Mouse (Mus musculus) heart, postnatal 25 days (tissue): ENCODE data around the gene Kcnb1. TPM values are rescaled to one million over a fixed set of nuclear protein-coding genes. Genes with fewer than 3 reads are reported as not detected.
A peak's percentile ranks its signal among the peaks of the same experiment; 100 is the strongest.

Experiments
- DNase-seq: peaks from one replicate; pipeline ENCODE4 v3.0.0; 2022; ENCODE audit warnings: low spot score
- intact Hi-C: fragments of 180-260 bp; cut with DNase I; formaldehyde crosslinking; loops from one replicate; pipeline ENCODE4 v1.15.1; 2025
- total RNA-seq, 2 experiments: library from RNA; stranded (reverse); gene quantifications; 2 replicates each; pipeline ENCODE4 v1.2.3; 2021

Kcnb1 gene
- total RNA-seq, result 10 to 100 TPM; 40.9 to 47.9 TPM

- intact Hi-C loops, result loop anchor here (2.0 kb wide), 1 partner anchor 21 kb away; no protein-coding TSS in a partner anchor
- peak; percentile 50 for DNase-seq
Observed at GRCm38 (mm10) chr2:167190076-167190399, at the start of gene Kcnb1. Gene Kcnb1 (minus strand): TSS chr2:167190155.

GRCm38 (mm10) chr2:167239262-167239661 is 49.3 kb upstream of the Kcnb1 start:
- no peak for DNase-seq
- intact Hi-C loops, result no loop called here

- intact Hi-C loops, result no loop called here
- DNase-seq, result no peak
Observed at GRCm38 (mm10) chr2:167237224-167237623, 47.3 kb upstream of the Kcnb1 start.

- no peak for DNase-seq
- intact Hi-C loops, result no loop called here
Observed at GRCm38 (mm10) chr2:167236174-167236573, 46.2 kb upstream of the Kcnb1 start.

GRCm38 (mm10) chr2:167235338-167236018 is 45.5 kb upstream of the Kcnb1 start:
- DNase-seq, result peak; percentile 84
- intact Hi-C loops, result no loop called here

- DNase-seq, result no peak
- intact Hi-C loops, result no loop called here
Observed at GRCm38 (mm10) chr2:167233771-167234170, 43.8 kb upstream of the Kcnb1 start.

- DNase-seq, result no peak
- intact Hi-C loops, result no loop called here
Observed at GRCm38 (mm10) chr2:167233009-167233335, 43.0 kb upstream of the Kcnb1 start.

- peak; percentile 63 for DNase-seq
- intact Hi-C loops, result no loop called here
Observed at GRCm38 (mm10) chr2:167232132-167233008, 42.4 kb upstream of the Kcnb1 start.

GRCm38 (mm10) chr2:167230554-167230953 is 40.6 kb upstream of the Kcnb1 start:
- intact Hi-C loops, result no loop called here
- DNase-seq, result no peak

- DNase-seq, result no peak
- intact Hi-C loops, result loop anchor here (5.0 kb wide), 2 partner anchors 192 to 237 kb away; no protein-coding TSS in a partner anchor
Observed at GRCm38 (mm10) chr2:167224937-167225336, 35.0 kb upstream of the Kcnb1 start.

- no peak for DNase-seq
Observed at GRCm38 (mm10) chr2:167224194-167224593, 34.2 kb upstream of the Kcnb1 start.

GRCm38 (mm10) chr2:167222152-167222551 is 32.2 kb upstream of the Kcnb1 start:
- intact Hi-C loops, result loop anchor here (1.0 to 5.0 kb wide), 3 partner anchors 57 to 240 kb away; no protein-coding TSS in a partner anchor

More at GRCm38 (mm10) chr2:167224194-167224593, 34.2 kb upstream of the Kcnb1 start:
- intact Hi-C loops, result loop anchor here (5.0 kb wide), 2 partner anchors 193 to 238 kb away; no protein-coding TSS in a partner anchor

GRCm38 (mm10) chr2:167221159-167221845 is 31.3 kb upstream of the Kcnb1 start:
- no peak for DNase-seq
- intact Hi-C loops, result loop anchor here (5.0 kb wide), 2 partner anchors 196 to 241 kb away; no protein-coding TSS in a partner anchor

More at GRCm38 (mm10) chr2:167222152-167222551, 32.2 kb upstream of the Kcnb1 start:
- DNase-seq, result no peak

GRCm38 (mm10) chr2:167220736-167221135 is 30.8 kb upstream of the Kcnb1 start:
- DNase-seq, result no peak
- intact Hi-C loops, result loop anchor here (5.0 kb wide), 2 partner anchors 197 to 242 kb away; no protein-coding TSS in a partner anchor

- DNase-seq, result peak; percentile 55
- intact Hi-C loops, result loop anchor here (1.0 kb wide), 2 partner anchors 107 to 147 kb away; no protein-coding TSS in a partner anchor
Observed at GRCm38 (mm10) chr2:167219154-167219775, 29.3 kb upstream of the Kcnb1 start.

- DNase-seq, result no peak
- intact Hi-C loops, result no loop called here
Observed at GRCm38 (mm10) chr2:167213666-167214065, 23.7 kb upstream of the Kcnb1 start.

- DNase-seq, result no peak
- intact Hi-C loops, result no loop called here
Observed at GRCm38 (mm10) chr2:167213076-167213475, 23.1 kb upstream of the Kcnb1 start.

GRCm38 (mm10) chr2:167212551-167212950 is 22.6 kb upstream of the Kcnb1 start:
- DNase-seq, result peak; percentile 46
- intact Hi-C loops, result no loop called here

- intact Hi-C loops, result no loop called here
- no peak for DNase-seq
Observed at GRCm38 (mm10) chr2:167212089-167212488, 22.1 kb upstream of the Kcnb1 start.

GRCm38 (mm10) chr2:167209900-167210299 is 19.9 kb upstream of the Kcnb1 start:
- intact Hi-C loops, result loop anchor here (2.0 kb wide), 1 partner anchor 19 kb away; the partner anchor contains the start of gene Kcnb1

More at GRCm38 (mm10) chr2:167209900-167210299, 19.9 kb upstream of the Kcnb1 start:
- no peak for DNase-seq
